Mouse (Mus musculus) MEL (cell line): Measurements from ENCODE around the gene Alx3. TPM values are rescaled to one million over a fixed set of nuclear protein-coding genes. Genes with fewer than 3 reads are reported as not detected.

Source experiments
- DNase-seq: peaks from one replicate; pipeline ENCODE4 v3.0.0; 2011; ENCODE audit warnings: low read depth, low spot score
- H3K27ac ChIP-seq: 2 replicates; pipeline ENCODE4 v1.5.1; 2012; ENCODE audit warnings: low read depth, mild to moderate bottlenecking, control low read depth, low read length, moderate library complexity; ENCODE audit not compliant: control insufficient read depth
- H3K27me3 ChIP-seq, 2 experiments: fragments of 150-350 bp in 1 of 2; sonication (generic) in 1 of 2; 2 replicates each; pipeline ENCODE4 v1.6.1; 2012; ENCODE audit warnings: low read length in 2 of 2, mild to moderate bottlenecking in 2 of 2, improper control_type of control experiment in 1 of 2, moderate library complexity in 1 of 2; ENCODE audit not compliant: insufficient read depth in 2 of 2, control insufficient read depth in 1 of 2
- H3K36me3 ChIP-seq, 2 experiments: 2 replicates each; pipeline ENCODE4 v1.6.1; 2012 to 2014; ENCODE audit warnings: low read length in 2 of 2, improper control_type of control experiment in 1 of 2, inconsistent platforms in 1 of 2, mild to moderate bottlenecking in 1 of 2; ENCODE audit not compliant: insufficient read depth in 2 of 2, control insufficient read depth in 1 of 2
- H3K4me1 ChIP-seq, 2 experiments: fragments of 150-350 bp in 1 of 2; sonication (generic) in 1 of 2; 2 replicates each; pipeline ENCODE4 v1.6.1; 2012; ENCODE audit warnings: low read length in 2 of 2, improper control_type of control experiment in 1 of 2, mild to moderate bottlenecking in 1 of 2; ENCODE audit not compliant: insufficient read depth in 2 of 2, control insufficient read depth in 1 of 2
- H3K4me3 ChIP-seq, 2 experiments: fragments of 150-350 bp in 1 of 2; sonication (generic) in 1 of 2; 2 replicates each; pipeline ENCODE4 v1.5.1; 2012; ENCODE audit warnings: low read depth in 2 of 2, low read length in 2 of 2, mild to moderate bottlenecking in 2 of 2, moderate library complexity in 2 of 2, control low read depth in 1 of 2, improper control_type of control experiment in 1 of 2; ENCODE audit not compliant: control insufficient read depth in 1 of 2, insufficient read depth in 1 of 2
- H3K79me2 ChIP-seq: 2 replicates; pipeline ENCODE4 v1.6.1; 2012; ENCODE audit warnings: mild to moderate bottlenecking, low read length, moderate library complexity; ENCODE audit not compliant: control insufficient read depth, poor library complexity, insufficient read depth
- H3K9ac ChIP-seq: 2 replicates; pipeline ENCODE4 v1.6.1; 2012; ENCODE audit warnings: low read depth, mild to moderate bottlenecking, control low read depth, low read length, moderate library complexity; ENCODE audit not compliant: control insufficient read depth, poor library complexity, severe bottlenecking
- H3K9me3 ChIP-seq: fragments of 150-350 bp; sonication (generic); replicated peaks from 2 replicates; pipeline ENCODE4 v1.6.1; 2012; ENCODE audit warnings: mild to moderate bottlenecking, low read length, improper control_type of control experiment, moderate library complexity; ENCODE audit not compliant: insufficient read depth
- CHD1 ChIP-seq: IDR thresholded peaks from 2 replicates; pipeline ENCODE4 v1.6.1; 2012; ENCODE audit warnings: low read depth, mild to moderate bottlenecking, inconsistent platforms, low read length, improper control_type of control experiment
- ELF1 ChIP-seq: IDR thresholded peaks from 2 replicates; pipeline ENCODE4 v1.6.1; 2014; ENCODE audit warnings: low read depth, mild to moderate bottlenecking, inconsistent platforms, low read length, improper control_type of control experiment, moderate library complexity
- ETS1 ChIP-seq: IDR thresholded peaks from 2 replicates; pipeline ENCODE4 v1.6.1; 2012; ENCODE audit warnings: low read depth, mild to moderate bottlenecking, inconsistent platforms, low read length, improper control_type of control experiment, moderate library complexity
- GATA1 ChIP-seq: IDR thresholded peaks from 2 replicates; pipeline ENCODE4 v1.6.1; 2011; ENCODE audit warnings: low read depth, low read length, improper control_type of control experiment
- JUND ChIP-seq: IDR thresholded peaks from 2 replicates; pipeline ENCODE4 v1.6.1; 2011; ENCODE audit warnings: low read depth, mild to moderate bottlenecking, improper control_type of control experiment, low read length
- MAFK ChIP-seq: IDR thresholded peaks from 2 replicates; pipeline ENCODE4 v1.6.1; 2011; ENCODE audit warnings: low read depth, mild to moderate bottlenecking, low read length, improper control_type of control experiment, borderline replicate concordance
- MAX ChIP-seq: IDR thresholded peaks from 2 replicates; pipeline ENCODE4 v1.6.1; 2011; ENCODE audit warnings: low read length, improper control_type of control experiment
- MXI1 ChIP-seq: IDR thresholded peaks from 2 replicates; pipeline ENCODE4 v1.6.1; 2011; ENCODE audit warnings: mild to moderate bottlenecking, low read depth, low read length, improper control_type of control experiment
- MYB ChIP-seq: IDR thresholded peaks from 2 replicates; pipeline ENCODE4 v1.6.1; 2011; ENCODE audit warnings: mild to moderate bottlenecking, low read depth, low read length, improper control_type of control experiment
- NRF1 ChIP-seq: IDR thresholded peaks from 2 replicates; pipeline ENCODE4 v1.6.1; 2014; ENCODE audit warnings: low read depth, mild to moderate bottlenecking, inconsistent platforms, low read length, improper control_type of control experiment, moderate library complexity; ENCODE audit not compliant: poor library complexity, insufficient read depth, severe bottlenecking
- POLR2A ChIP-seq, 2 experiments: IDR thresholded peaks; 2 replicates each; pipeline ENCODE4 v1.6.1; 2011 to 2012; ENCODE audit warnings: low read length in 2 of 2, mild to moderate bottlenecking in 2 of 2, control low read depth in 1 of 2, improper control_type of control experiment in 1 of 2, low read depth in 1 of 2, moderate library complexity in 1 of 2; ENCODE audit not compliant: control insufficient read depth in 1 of 2, insufficient read depth in 1 of 2, poor library complexity in 1 of 2
- RAD21 ChIP-seq: IDR thresholded peaks from 2 replicates; pipeline ENCODE4 v1.6.1; 2011; ENCODE audit warnings: mild to moderate bottlenecking, low read depth, low read length, improper control_type of control experiment
- SIN3A ChIP-seq: IDR thresholded peaks from 2 replicates; pipeline ENCODE4 v1.6.1; 2012; ENCODE audit warnings: low read length, improper control_type of control experiment, inconsistent platforms
- SMC3 ChIP-seq: IDR thresholded peaks from 2 replicates; pipeline ENCODE4 v1.6.1; 2011; ENCODE audit warnings: low read depth, low read length, improper control_type of control experiment
- TAL1 ChIP-seq: IDR thresholded peaks from 2 replicates; pipeline ENCODE4 v1.6.1; 2012; ENCODE audit warnings: mild to moderate bottlenecking, inconsistent platforms, low read length, moderate library complexity, mixed read lengths
- TBP ChIP-seq: IDR thresholded peaks from 2 replicates; pipeline ENCODE4 v1.8.0; 2011; ENCODE audit warnings: low read depth, low read length, improper control_type of control experiment
- UBTF ChIP-seq: IDR thresholded peaks from 2 replicates; pipeline ENCODE4 v1.6.1; 2012; ENCODE audit warnings: low read depth, mild to moderate bottlenecking, inconsistent platforms, low read length, improper control_type of control experiment, moderate library complexity, borderline replicate concordance; ENCODE audit not compliant: insufficient read depth
- USF1 ChIP-seq: IDR thresholded peaks from 2 replicates; pipeline ENCODE4 v1.6.1; 2014; ENCODE audit warnings: low read depth, mild to moderate bottlenecking, inconsistent platforms, low read length, improper control_type of control experiment, moderate library complexity
- ZNF384 ChIP-seq: IDR thresholded peaks from 2 replicates; pipeline ENCODE4 v1.6.1; 2012; ENCODE audit warnings: low read depth, mild to moderate bottlenecking, inconsistent platforms, low read length, improper control_type of control experiment
- polyA plus RNA-seq, 2 experiments: library from polyadenylated mRNA; stranded (reverse) in 1 of 2; unstranded in 1 of 2; fragments of >175 nt in 1 of 2; fragments of >200 nt in 1 of 2; gene quantifications; 2 replicates each; pipeline versions ENCODE4 v1.2.1 to v1.2.4; 2012; ENCODE audit warnings: low replicate concordance in 2 of 2, low read depth in 1 of 2; ENCODE audit not compliant: insufficient read length in 2 of 2, insufficient read depth in 1 of 2, missing spikeins in 1 of 2
- total RNA-seq: library from RNA; depleted of rRNA; stranded (reverse); fragments of 300-350 nt; gene quantifications from 2 replicates; pipeline ENCODE4 v1.2.3, GENCODE M21; 2012

Alx3 gene
- total and polyA plus RNA-seq, 3 experiments, result not detected

GRCm38 (mm10) chr3:107576807-107577206 lies 18.0 kb upstream of the Alx3 start:
- Histone ChIP-seq H3K27ac (no peak overlapping the region), H3K9me3 (no peaks in the 10 kb centered on the region), H3K4me1 (no peaks in the 10 kb centered on the region), H3K9ac (no peak overlapping the region), H3K4me3 (no peak overlapping the region), H3K36me3 (no peaks in the 10 kb centered on the region), H3K27me3 (peaks cover 0 to 9% of the 10 kb centered on the region in 2 experiments; a peak in 2 of 4 replicates), H3K79me2 (no peaks in the 10 kb centered on the region)
- no peak for DNase-seq
- TF ChIP-seq CHD1, result no peak
- no peak for TF ChIP-seq MYB
- TF ChIP-seq MXI1, result no peak
- no peak for TF ChIP-seq MAX
- no peak for TF ChIP-seq GATA1
- TF ChIP-seq TAL1, result no peak
- no peak for TF ChIP-seq NRF1
- TF ChIP-seq ZNF384, result no peak

- H3K27ac ChIP-seq, result no peak overlapping the region
- H3K9me3 ChIP-seq, result no peaks in the 10 kb centered on the region
- no peak overlapping the region for H3K9ac ChIP-seq
- no peaks in the 10 kb centered on the region for H3K79me2 ChIP-seq
- no peaks in the 10 kb centered on the region for H3K36me3 ChIP-seq
- peak; percentile 6 for DNase-seq
- H3K27me3 ChIP-seq, result peaks cover 0 to 11% of the 10 kb centered on the region in 2 experiments; a peak in 2 of 4 replicates
- H3K4me1 ChIP-seq, result no peaks in the 10 kb centered on the region
- H3K4me3 ChIP-seq, result no peak overlapping the region
- TF ChIP-seq NRF1, result no peak
- no peak for TF ChIP-seq SMC3
- no peak for TF ChIP-seq POLR2A (IDR thresholded peaks at IDR 0.05; ENCODE audit: control insufficient read depth in 1 of 2, insufficient read depth in 1 of 2, low read depth in 1 of 2, low read length in 2 of 2, poor library complexity in 1 of 2)
- TF ChIP-seq RAD21, result no peak
- no peak for TF ChIP-seq ETS1
- no peak for TF ChIP-seq JUND
- no peak for TF ChIP-seq ELF1
- TF ChIP-seq UBTF, result no peak
- no peak for TF ChIP-seq USF1
- no peak for TF ChIP-seq SIN3A
- no peak for TF ChIP-seq TBP
- TF ChIP-seq MAFK, result no peak
These were observed 16.9 kb upstream of the Alx3 start for GRCm38 (mm10) chr3:107577810-107578390.
